Mouse (Mus musculus) cerebellum, postnatal 10 days (tissue): ENCODE measurements at regions not wholly inside any gene's neighbourhood (a gene's known extent, or its start where the extent isn't known, plus 50 kb on each side); places are given as distances from the start of the nearest gene placed in this dataset.
"Not testable (repeated sequence)": the region's sequence is repeated elsewhere in the genome, so short reads cannot be mapped to it uniquely, and the experiment has no call there.

Experiments
- DNase-seq, 2 experiments: peaks; one replicate each; pipeline ENCODE4 v3.0.0; 2021; ENCODE audit warnings: mixed read lengths in 2 of 2

- DNase-seq, result no peak
Observed at GRCm38 (mm10) chr10:117567379-117568137, 61.7 kb upstream of the Cpm start.

GRCm38 (mm10) chr10:117566648-117567378, 62.5 kb upstream of the Cpm start:
- DNase-seq, result no peak

- DNase-seq, result peak in 1 of 2 experiments; percentile 28
Observed at GRCm38 (mm10) chr10:117566204-117566603, 63.1 kb upstream of the Cpm start.

- no peak for DNase-seq
Observed at GRCm38 (mm10) chr10:117565529-117566086, 63.7 kb upstream of the Cpm start.

- DNase-seq, result no peak
Observed at GRCm38 (mm10) chr10:117565110-117565509, 64.2 kb upstream of the Cpm start.

GRCm38 (mm10) chr10:117564118-117565040, 64.9 kb upstream of the Cpm start:
- peak; percentile 21 to 25 for DNase-seq

GRCm38 (mm10) chr10:117563429-117564117, 65.7 kb upstream of the Cpm start:
- no peak for DNase-seq

GRCm38 (mm10) chr10:117562850-117563248, 66.5 kb upstream of the Cpm start:
- DNase-seq, result not testable (repeated sequence)

GRCm38 (mm10) chr10:117561909-117562849, 67.1 kb upstream of the Cpm start:
- DNase-seq, result no peak

GRCm38 (mm10) chr10:117561279-117561820, 68.0 kb upstream of the Cpm start:
- no peak for DNase-seq

GRCm38 (mm10) chr10:117560396-117561278, 68.7 kb upstream of the Cpm start:
- no peak for DNase-seq

GRCm38 (mm10) chr10:117559615-117560395, 69.5 kb upstream of the Cpm start:
- DNase-seq, result no peak

- DNase-seq, result no peak
Observed at GRCm38 (mm10) chr10:117558891-117559614, 70.2 kb upstream of the Cpm start.

GRCm38 (mm10) chr10:117558292-117558800, 71.0 kb upstream of the Cpm start:
- no peak for DNase-seq

- no peak for DNase-seq
Observed at GRCm38 (mm10) chr10:117557666-117558065, 71.6 kb upstream of the Cpm start.

- no peak for DNase-seq
Observed at GRCm38 (mm10) chr10:117556851-117557542, 72.3 kb upstream of the Cpm start.
